16 mouse cellular contexts compared by ENCODE assay signal in the genomic region with DNA sequence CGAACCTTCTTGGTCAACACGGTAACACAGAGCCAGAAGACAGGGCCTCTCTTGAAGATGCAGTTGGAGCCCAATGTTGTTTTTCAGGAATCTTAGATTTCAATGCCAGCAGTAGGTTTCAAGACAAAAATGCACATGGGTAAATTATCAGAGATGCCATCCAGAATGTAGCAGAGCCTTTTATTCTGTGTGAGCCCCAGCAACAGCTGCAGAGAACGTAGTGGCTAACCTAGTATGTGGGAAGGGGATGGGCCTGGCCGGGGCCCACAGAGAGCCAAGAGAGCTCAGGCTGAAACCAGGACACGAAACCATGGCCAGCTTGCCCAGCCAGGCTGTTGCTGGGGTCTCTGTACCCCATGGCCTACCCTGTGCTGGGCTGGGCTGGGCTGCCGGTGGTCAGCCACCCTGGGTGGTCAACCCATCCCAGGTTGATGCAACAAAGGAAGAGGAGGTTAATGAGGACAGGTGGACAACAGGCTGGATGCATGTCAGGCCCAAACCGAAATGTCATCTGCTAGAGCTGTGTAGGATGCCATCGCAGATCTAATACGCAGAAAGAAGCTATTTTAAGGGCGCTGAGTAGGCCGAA. TPM values are rescaled to one million over a fixed set of nuclear protein-coding genes. Genes with fewer than 3 reads are reported as not detected.
DNase-seq lines count a peak whose midpoint lies in the region; ATAC-seq and TF ChIP-seq lines count a peak whose summit lies in the region.
"Had no signal": no experiment of that assay in that cellular context is flagged by ENCODE, and none has a peak within 500 bp of the region (broad histone marks: within the 10 kb centered on the region; RNA-seq: fewer than 3 reads in every experiment).

No protein-coding gene starts in this region.

- no peak overlapping the region for H3K9ac ChIP-seq in embryonic facial prominence, embryonic 14.5 days (ENCODE audit: low read depth, low read length)
- no peak overlapping the region for H3K9ac ChIP-seq in hindbrain, embryonic 15.5 days
- no peak overlapping the region; the same call in 1 of the 2 replicates for H3K9ac ChIP-seq in midbrain, embryonic 14.5 days (replicated peaks; ENCODE audit: low read length)
- H3K9ac ChIP-seq: forebrain, embryonic 12.5 days had no signal

- peaks cover 5% of the 10 kb centered on the region; the same call in 1 of the 2 replicates for H3K27me3 ChIP-seq in embryonic facial prominence, embryonic 14.5 days (replicated peaks; ENCODE audit: control insufficient read depth, insufficient read depth, low read length)
- peaks cover 14% of the 10 kb centered on the region for H3K27me3 ChIP-seq in embryonic facial prominence, embryonic 10.5 days (replicated peaks; ENCODE audit: low read depth, poor library complexity, severe bottlenecking)
- peaks cover 5% of the 10 kb centered on the region; the same call in 1 of the 2 replicates for H3K27me3 ChIP-seq in hindbrain, embryonic 15.5 days
- no peaks in the 10 kb centered on the region; the same call in 1 of the 2 replicates for H3K27me3 ChIP-seq in hindbrain, embryonic 10.5 days (ENCODE audit: insufficient read depth, poor library complexity, severe bottlenecking)
- H3K27me3 ChIP-seq in midbrain, embryonic 14.5 days (ENCODE audit: control insufficient read depth, insufficient read depth, low read length) = no peaks in the 10 kb centered on the region
- H3K27me3 ChIP-seq in midbrain, embryonic 10.5 days (ENCODE audit: low read depth, poor library complexity, severe bottlenecking) = peaks cover 9% of the 10 kb centered on the region; the same call in 1 of the 2 replicates
- H3K27me3 ChIP-seq in myocyte (ENCODE audit: control insufficient read depth, insufficient read depth, insufficient read length) = no peaks in the 10 kb centered on the region

- no peak overlapping the region for H3K4me3 ChIP-seq in embryonic facial prominence, embryonic 14.5 days (ENCODE audit: low read depth, low read length)
- H3K4me3 ChIP-seq in embryonic facial prominence, embryonic 10.5 days = no peak overlapping the region
- no peak overlapping the region for H3K4me3 ChIP-seq in hindbrain, embryonic 15.5 days
- H3K4me3 ChIP-seq in hindbrain, embryonic 10.5 days = no peak overlapping the region
- H3K4me3 ChIP-seq in midbrain, embryonic 14.5 days (replicated peaks; ENCODE audit: low read depth, low read length) = no peak overlapping the region; the same call in 1 of the 2 replicates
- H3K4me3 ChIP-seq in midbrain, embryonic 10.5 days = no peak overlapping the region
- no peak overlapping the region for H3K4me3 ChIP-seq in myocyte
- H3K4me3 ChIP-seq: forebrain, embryonic 12.5 days had no signal

- no peaks in the 10 kb centered on the region for H3K9me3 ChIP-seq in embryonic facial prominence, embryonic 14.5 days (ENCODE audit: control insufficient read depth, low read length)
- H3K9me3 ChIP-seq in embryonic facial prominence, embryonic 10.5 days = no peaks in the 10 kb centered on the region
- no peaks in the 10 kb centered on the region for H3K9me3 ChIP-seq in hindbrain, embryonic 15.5 days
- no peaks in the 10 kb centered on the region for H3K9me3 ChIP-seq in hindbrain, embryonic 10.5 days
- no peaks in the 10 kb centered on the region for H3K9me3 ChIP-seq in midbrain, embryonic 14.5 days (ENCODE audit: control insufficient read depth, low read length)
- no peaks in the 10 kb centered on the region for H3K9me3 ChIP-seq in midbrain, embryonic 10.5 days (replicated peaks)
- H3K9me3 ChIP-seq: forebrain, embryonic 12.5 days had no signal

- no peak for TF ChIP-seq POLR2A in myocyte (IDR thresholded peaks at IDR 0.05; ENCODE audit: insufficient read length, low read depth)

- no peak overlapping the region for H3K4me2 ChIP-seq in embryonic facial prominence, embryonic 14.5 days (ENCODE audit: low read depth, low read length)
- H3K4me2 ChIP-seq in hindbrain, embryonic 15.5 days = 0 out of 2 replicates have a peak overlapping the region, but pooled peaks have one; percentile 5
- peak overlapping the region; percentile 32 for H3K4me2 ChIP-seq in midbrain, embryonic 14.5 days (ENCODE audit: low read length)
- H3K4me2 ChIP-seq in myocyte (ENCODE audit: low read depth) = peak overlapping the region; percentile 33
- H3K4me2 ChIP-seq: forebrain, embryonic 12.5 days had no signal

- H3K4me1 ChIP-seq in embryonic facial prominence, embryonic 14.5 days (ENCODE audit: control insufficient read depth, insufficient read depth, low read length) = peaks cover 4% of the 10 kb centered on the region; the same call in 1 of the 2 replicates
- H3K4me1 ChIP-seq in embryonic facial prominence, embryonic 10.5 days = peaks cover 46% of the 10 kb centered on the region
- 0 out of 2 replicates have a peak, but pooled peaks cover 8% of the 10 kb centered on the region for H3K4me1 ChIP-seq in hindbrain, embryonic 15.5 days (replicated peaks)
- peaks cover 42% of the 10 kb centered on the region for H3K4me1 ChIP-seq in hindbrain, embryonic 10.5 days (replicated peaks)
- H3K4me1 ChIP-seq in midbrain, embryonic 14.5 days (ENCODE audit: control insufficient read depth, insufficient read depth, low read length) = peaks cover 34% of the 10 kb centered on the region
- H3K4me1 ChIP-seq in midbrain, embryonic 10.5 days = peaks cover 51% of the 10 kb centered on the region

- no peaks in the 10 kb centered on the region for H3K36me3 ChIP-seq in embryonic facial prominence, embryonic 14.5 days (ENCODE audit: control insufficient read depth, insufficient read depth, low read length)
- H3K36me3 ChIP-seq in embryonic facial prominence, embryonic 10.5 days (replicated peaks) = peaks cover 12% of the 10 kb centered on the region
- H3K36me3 ChIP-seq in hindbrain, embryonic 15.5 days = no peaks in the 10 kb centered on the region
- peaks cover 29% of the 10 kb centered on the region for H3K36me3 ChIP-seq in hindbrain, embryonic 10.5 days
- 0 out of 2 replicates have a peak, but pooled peaks cover 8% of the 10 kb centered on the region for H3K36me3 ChIP-seq in midbrain, embryonic 14.5 days (ENCODE audit: control insufficient read depth, insufficient read depth, low read length)
- H3K36me3 ChIP-seq in midbrain, embryonic 10.5 days = peaks cover 48% of the 10 kb centered on the region
- H3K36me3 ChIP-seq in myocyte (ENCODE audit: control insufficient read depth, insufficient read depth) = peaks cover 4% of the 10 kb centered on the region
- H3K36me3 ChIP-seq: forebrain, embryonic 12.5 days had no signal

- ATAC-seq in embryonic facial prominence, embryonic 14.5 days (ENCODE audit: low read depth) = no peak
- ATAC-seq in hindbrain, embryonic 15.5 days (ENCODE audit: low FRiP score, low read depth) = no peak
- no peak for ATAC-seq in midbrain, embryonic 14.5 days (ENCODE audit: low FRiP score, low TSS enrichment)
- ATAC-seq: intestine, embryonic 16.5 days had no signal

- no peak overlapping the region for H3K27ac ChIP-seq in embryonic facial prominence, embryonic 14.5 days (replicated peaks; ENCODE audit: low read depth, low read length)
- no peak overlapping the region for H3K27ac ChIP-seq in embryonic facial prominence, embryonic 10.5 days (replicated peaks)
- no peak overlapping the region for H3K27ac ChIP-seq in hindbrain, embryonic 15.5 days (replicated peaks)
- H3K27ac ChIP-seq in hindbrain, embryonic 10.5 days = no peak overlapping the region; the same call in 1 of the 2 replicates
- no peak overlapping the region for H3K27ac ChIP-seq in midbrain, embryonic 14.5 days (replicated peaks; ENCODE audit: low read depth, low read length)
- no peak overlapping the region for H3K27ac ChIP-seq in midbrain, embryonic 10.5 days (replicated peaks)
- H3K27ac ChIP-seq: forebrain, embryonic 12.5 days had no signal

- WGBS in embryonic facial prominence, embryonic 14.5 days = 75% methylated on average over 11 of the region's 11 CpGs
- 79% methylated on average over 11 of the region's 11 CpGs for WGBS in embryonic facial prominence, embryonic 10.5 days
- 75% methylated on average over 11 of the region's 11 CpGs for WGBS in hindbrain, embryonic 15.5 days
- 81% methylated on average over 11 of the region's 11 CpGs for WGBS in hindbrain, embryonic 10.5 days
- 75% methylated on average over 11 of the region's 11 CpGs for WGBS in midbrain, embryonic 14.5 days
- 83% methylated on average over 11 of the region's 11 CpGs for WGBS in midbrain, embryonic 10.5 days

- H3ac ChIP-seq in myocyte (ENCODE audit: control insufficient read depth, insufficient read length) = no peak overlapping the region

- DNase-seq in embryonic facial prominence, embryonic 14.5 days (ENCODE audit: low spot score) = peak; percentile 38
- no peak for DNase-seq in embryonic facial prominence, embryonic 10.5 days (ENCODE audit: low spot score)
- no peak for DNase-seq in hindbrain, embryonic 10.5 days (ENCODE audit: low spot score)
- DNase-seq in midbrain, embryonic 14.5 days = no peak
- no peak for DNase-seq in midbrain, embryonic 10.5 days (ENCODE audit: low spot score)
- DNase-seq in kidney, postnatal 4 days = no peak
- DNase-seq: adrenal gland, adult 8-10 months; cerebellum, adult 2 months; layer of hippocampus, adult 9-11 months; right cerebral cortex, postnatal 14 days; thymus, postnatal 4 days had no signal

- H3K79me2 ChIP-seq in myocyte (ENCODE audit: control insufficient read depth, insufficient read depth) = peaks cover 45% of the 10 kb centered on the region

TF ChIP-seq in myocyte, 11 proteins besides CTCF, POLR2A, EP300 and RAD21 (continues in another document):
- TF ChIP-seq SRF (IDR thresholded peaks at IDR 0.05; ENCODE audit: control insufficient read depth, insufficient read length, low read depth) (no peak), MYOG (IDR thresholded peaks at IDR 0.05; ENCODE audit: control insufficient read depth in 1 of 3, insufficient read depth in 1 of 3, insufficient read length in 2 of 3, low read depth in 2 of 3) (peak; percentile 57 to 87 (median 70)), MYOD1 (IDR thresholded peaks at IDR 0.05; ENCODE audit: control insufficient read depth in 1 of 3, insufficient read length in 2 of 3, low read depth in 2 of 3) (peak; percentile 79 to 90 (median 83)), USF1 (IDR thresholded peaks at IDR 0.05; ENCODE audit: low read depth) (no peak), TCF12 (IDR thresholded peaks at IDR 0.05; ENCODE audit: insufficient read depth, poor library complexity, severe bottlenecking) (peak; percentile 44), TCF3 (IDR thresholded peaks at IDR 0.05; ENCODE audit: insufficient read length, low read depth) (no peak), REST (IDR thresholded peaks at IDR 0.05; ENCODE audit: insufficient read depth, insufficient read length) (no peak)

RNA-seq across cellular contexts. Expression of a gene that starts 7.4 kb away (rescaled TPM):
- polyA plus RNA-seq in embryonic facial prominence, embryonic 14.5 days (2014; fragmentation: Nextera tagmentation; extraction: Ambion mirVana) = 11.4 and 14.2 TPM in 2 replicates
- polyA plus RNA-seq in embryonic facial prominence, embryonic 10.5 days (2016; fragmentation: Nextera tagmentation; extraction: Ambion mirVana) = 9.5 and 10.2 TPM in 2 replicates
- polyA plus RNA-seq in hindbrain, embryonic 15.5 days (2015; fragmentation: Nextera tagmentation; extraction: Ambion mirVana) = 16.0 and 24.2 TPM in 2 replicates
- 24.3 and 29.7 TPM in 2 replicates for polyA plus RNA-seq in hindbrain, embryonic 10.5 days (2016; fragmentation: Nextera tagmentation; extraction: Ambion mirVana)
- 30.7 and 32.2 TPM in 2 replicates for polyA plus RNA-seq in midbrain, embryonic 14.5 days (2014; fragmentation: Nextera tagmentation; extraction: Ambion mirVana)
- polyA plus RNA-seq in midbrain, embryonic 10.5 days (2016; fragmentation: Nextera tagmentation; extraction: Ambion mirVana) = 28.7 and 31.9 TPM in 2 replicates
- polyA plus RNA-seq in myocyte (2012; fragmentation: generic; extraction: Trizol) = 8.2 TPM
- polyA plus RNA-seq: intestine, embryonic 16.5 days; liver, adult 2 months had no signal
